Mouse (Mus musculus): ENCODE measurements at regions not wholly inside any gene's neighbourhood (a gene's known extent, or its start where the extent isn't known, plus 50 kb on each side); places are given as distances from the start of the nearest gene placed in this dataset.

GRCm38 (mm10) chr5:78993258-78993657 is 1585.4 kb upstream of the Igfbp7 start:
- DNase-seq, result peak; percentile 8

GRCm38 (mm10) chr5:78989714-78990113 is 1581.9 kb upstream of the Igfbp7 start:
- no peak for DNase-seq

GRCm38 (mm10) chr5:78976480-78977041 is 1568.7 kb upstream of the Igfbp7 start:
- no peak for DNase-seq

- DNase-seq, result no peak
These were observed 1537.9 kb upstream of the Igfbp7 start for GRCm38 (mm10) chr5:78945702-78946101.

GRCm38 (mm10) chr5:78921860-78922610 is 1514.2 kb upstream of the Igfbp7 start:
- no peak for DNase-seq

GRCm38 (mm10) chr5:78900128-78900527 is 1492.3 kb upstream of the Igfbp7 start:
- DNase-seq, result no peak

GRCm38 (mm10) chr5:78878775-78879174 is 1470.9 kb upstream of the Igfbp7 start:
- no peak for DNase-seq

- DNase-seq, result no peak
These were observed 1437.3 kb upstream of the Igfbp7 start for GRCm38 (mm10) chr5:78845126-78845525.

GRCm38 (mm10) chr5:78797391-78797790 is 1389.5 kb upstream of the Igfbp7 start:
- DNase-seq, result no peak

Data from cerebellum, adult 8-10 months (tissue).